Mouse (Mus musculus) adrenal gland, postnatal 14 days (tissue): ENCODE data around the gene Slc46a3. TPM values are rescaled to one million over a fixed set of nuclear protein-coding genes. Genes with fewer than 3 reads are reported as not detected.
"Not testable (repeated sequence)": the region's sequence is repeated elsewhere in the genome, so short reads cannot be mapped to it uniquely, and the experiment has no call there.

Source experiments
- DNase-seq: peaks from one replicate; pipeline ENCODE4 v3.0.0; 2021; ENCODE audit warnings: mixed read lengths
- long read RNA-seq, 2 experiments: library from polyadenylated mRNA; stranded (forward); transcript quantifications; one replicate each; pipeline ENCODE4 v2.0.0; 2021
- total RNA-seq: library from RNA; stranded (reverse); gene quantifications from 2 replicates; pipeline ENCODE4 v1.2.3, GENCODE M21; 2021

Gene Slc46a3
- total RNA-seq: 10.0 and 11.2 TPM in 2 replicates
- long read RNA-seq, experiment 1, transcript Slc46a3-201 (6 exons, 2,434 nt): major isoform, 9 of 15 reads
- long read RNA-seq, experiment 1, partial matches to known transcripts: 0 of 15 reads
- long read RNA-seq, experiment 1, other reads (novel, unspliced or antisense): 4 of 15 reads
- long read RNA-seq, experiment 2, transcript Slc46a3-201 (6 exons, 2,434 nt): major isoform, 6 of 12 reads
- long read RNA-seq, experiment 2, partial matches to known transcripts: 2 of 12 reads
- long read RNA-seq, experiment 2, other reads (novel, unspliced or antisense): 1 of 12 reads

DNA sequence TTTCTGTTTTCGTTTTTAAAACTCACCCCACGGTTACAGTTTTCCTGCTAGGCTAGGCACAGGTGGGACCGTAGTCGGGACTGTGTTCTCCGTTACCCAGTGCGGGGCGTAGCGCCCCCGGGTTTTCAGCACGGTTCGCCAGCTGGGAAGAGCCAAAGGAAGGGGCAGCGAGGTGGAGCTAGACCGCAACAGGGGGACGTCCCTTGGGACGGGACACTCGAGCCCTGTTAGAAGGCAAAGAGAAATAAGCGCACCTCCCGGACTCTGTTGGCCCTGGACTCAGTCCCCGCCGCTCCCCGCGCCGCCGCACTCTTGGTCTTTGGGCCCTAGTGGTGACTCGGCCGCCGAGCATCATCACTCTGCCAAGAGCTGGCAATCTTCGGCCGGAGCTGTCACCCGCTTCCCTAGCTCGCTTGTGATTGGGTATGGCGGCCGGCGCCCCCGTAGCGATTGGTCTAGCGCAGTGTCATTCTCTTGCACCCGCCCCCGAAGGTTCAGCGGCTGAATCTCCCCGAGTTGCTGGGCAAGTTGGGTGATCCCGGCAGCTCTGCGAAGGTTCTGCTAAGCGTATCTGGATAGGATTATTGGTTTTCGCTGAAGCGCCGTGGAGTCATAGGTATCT, at the start of gene Slc46a3:
Gene Slc46a3 (minus strand): TSS at position 361 of the 622 bp plus-strand sequence.
- peak; percentile 97 for DNase-seq

DNA sequence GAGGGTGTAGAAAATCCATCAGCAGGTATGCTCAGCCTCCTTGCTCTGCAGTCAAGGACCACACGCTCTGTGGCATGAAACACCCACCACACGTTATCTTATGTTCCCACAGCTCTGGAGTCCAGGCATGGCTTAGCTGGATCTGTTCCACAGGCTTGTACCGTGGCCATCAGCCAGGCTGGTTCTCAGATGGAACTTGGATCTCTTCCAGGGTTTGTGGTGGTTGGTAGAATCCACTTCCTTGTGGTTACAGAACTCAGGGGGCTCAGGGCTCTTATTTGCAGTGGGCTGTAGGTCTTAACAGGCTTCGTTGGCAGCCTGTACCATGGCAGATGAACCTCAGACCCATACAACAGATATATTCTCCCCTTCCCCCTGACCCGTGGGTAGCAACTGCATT, 44.6 kb upstream of the Slc46a3 start:
- no peak for DNase-seq

DNA sequence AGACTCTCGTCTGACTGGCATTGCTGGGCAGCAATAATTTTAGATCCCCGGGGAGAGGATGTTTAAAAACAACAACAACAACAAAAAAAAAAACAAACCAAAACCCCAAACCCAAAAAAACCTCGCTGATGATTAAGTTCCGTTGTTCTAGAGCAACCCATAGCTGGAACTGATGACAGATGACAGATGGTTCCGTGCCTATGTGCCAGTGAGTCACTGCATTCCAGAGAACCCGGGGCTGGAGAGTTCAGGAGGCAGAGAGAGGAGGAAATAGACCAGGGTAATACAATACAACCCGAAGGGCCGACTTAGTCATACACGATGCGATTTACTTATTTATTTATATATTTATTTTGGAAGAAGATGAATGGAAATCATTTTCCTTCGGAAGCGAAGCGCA, 40.5 kb upstream of the Slc46a3 start:
- DNase-seq: no peak

DNA sequence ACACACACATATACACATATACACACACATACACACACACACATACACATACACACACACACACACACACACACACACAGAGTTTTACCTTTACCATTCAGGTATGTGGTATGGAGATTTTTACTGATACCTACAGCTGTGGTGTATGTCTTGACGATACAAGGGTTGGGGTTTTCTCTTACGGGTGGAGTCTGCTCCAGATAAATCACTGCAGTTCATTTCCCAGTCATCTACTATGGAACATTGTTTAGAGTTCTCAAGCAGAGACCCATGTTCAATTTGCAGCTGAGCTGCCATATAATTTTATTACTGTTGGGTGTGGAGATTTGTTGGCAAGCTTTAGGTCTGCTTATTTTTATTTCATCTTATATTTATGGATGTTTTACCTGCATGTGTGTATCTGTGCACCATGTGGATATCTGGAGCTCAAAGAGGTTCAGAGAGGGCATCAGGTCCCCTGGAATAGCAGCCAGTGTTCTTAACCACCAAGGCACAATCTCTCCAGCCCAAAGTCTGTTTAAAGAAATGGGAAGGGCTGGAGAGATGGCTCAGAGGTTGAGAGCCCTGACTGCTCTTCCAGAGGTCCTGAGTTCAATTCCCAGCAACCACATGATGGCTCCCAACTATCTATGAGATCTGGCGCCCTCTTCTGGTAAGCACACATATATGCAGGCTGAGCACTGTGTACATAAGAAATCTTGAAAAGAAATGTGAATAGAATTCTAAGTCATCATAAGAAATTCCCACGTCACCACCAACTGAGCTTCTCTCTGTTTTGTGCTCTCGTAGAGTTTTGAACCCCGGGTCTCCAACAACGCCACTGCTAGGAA, 34.3 kb upstream of the Slc46a3 start:
- no peak for DNase-seq

DNA sequence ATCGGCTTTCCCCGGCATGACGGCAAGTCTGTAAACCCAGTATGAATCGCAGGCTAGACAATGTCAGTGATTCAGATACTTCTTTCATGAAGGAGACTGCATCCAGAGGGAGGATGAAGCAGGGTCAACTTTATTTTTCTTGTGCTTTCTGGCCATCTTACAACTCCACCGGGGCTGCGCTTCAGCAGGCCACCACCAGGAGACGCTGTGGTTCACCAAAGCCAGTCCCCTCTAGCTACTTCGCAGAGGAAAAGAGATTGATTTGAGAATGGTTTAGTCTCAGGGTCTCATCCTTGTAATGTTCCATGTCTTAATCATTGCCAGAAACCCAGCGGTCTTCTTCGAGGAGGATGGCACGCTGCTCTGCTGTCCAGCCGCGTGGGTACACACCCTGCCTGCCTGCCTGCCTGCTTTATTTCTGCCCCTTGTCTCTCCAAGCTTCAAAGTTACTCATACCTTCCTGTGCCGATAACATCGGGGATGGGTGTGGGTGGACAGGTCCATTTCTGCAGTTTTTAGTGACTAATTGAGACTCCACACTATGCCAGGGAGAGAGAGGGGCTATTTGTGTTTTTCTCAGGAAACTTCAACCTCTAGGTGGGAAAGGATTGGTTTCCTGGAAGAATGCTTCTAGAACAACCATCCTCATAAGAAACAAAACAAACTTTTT, 31.5 kb upstream of the Slc46a3 start:
- DNase-seq: peak; percentile 48

DNA sequence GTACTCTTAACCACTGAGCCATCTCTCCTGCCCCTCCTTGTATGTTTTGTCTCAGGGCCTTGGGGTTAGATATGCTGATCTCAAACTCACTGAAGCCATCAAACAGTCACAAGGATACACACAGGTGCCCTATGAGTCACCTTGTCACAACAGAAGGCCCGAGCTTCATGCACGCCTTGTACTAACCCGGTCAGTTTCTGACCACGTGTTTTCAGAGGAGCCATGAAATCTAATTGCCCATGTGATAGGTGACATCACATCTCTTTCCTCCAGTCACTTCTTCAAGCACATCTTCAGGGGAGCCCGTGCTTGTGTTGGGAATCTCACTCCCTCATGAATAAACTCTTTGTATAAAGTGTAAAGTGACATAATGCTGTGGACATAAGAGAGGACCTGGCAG, 30.0 kb upstream of the Slc46a3 start:
- no peak for DNase-seq

DNA sequence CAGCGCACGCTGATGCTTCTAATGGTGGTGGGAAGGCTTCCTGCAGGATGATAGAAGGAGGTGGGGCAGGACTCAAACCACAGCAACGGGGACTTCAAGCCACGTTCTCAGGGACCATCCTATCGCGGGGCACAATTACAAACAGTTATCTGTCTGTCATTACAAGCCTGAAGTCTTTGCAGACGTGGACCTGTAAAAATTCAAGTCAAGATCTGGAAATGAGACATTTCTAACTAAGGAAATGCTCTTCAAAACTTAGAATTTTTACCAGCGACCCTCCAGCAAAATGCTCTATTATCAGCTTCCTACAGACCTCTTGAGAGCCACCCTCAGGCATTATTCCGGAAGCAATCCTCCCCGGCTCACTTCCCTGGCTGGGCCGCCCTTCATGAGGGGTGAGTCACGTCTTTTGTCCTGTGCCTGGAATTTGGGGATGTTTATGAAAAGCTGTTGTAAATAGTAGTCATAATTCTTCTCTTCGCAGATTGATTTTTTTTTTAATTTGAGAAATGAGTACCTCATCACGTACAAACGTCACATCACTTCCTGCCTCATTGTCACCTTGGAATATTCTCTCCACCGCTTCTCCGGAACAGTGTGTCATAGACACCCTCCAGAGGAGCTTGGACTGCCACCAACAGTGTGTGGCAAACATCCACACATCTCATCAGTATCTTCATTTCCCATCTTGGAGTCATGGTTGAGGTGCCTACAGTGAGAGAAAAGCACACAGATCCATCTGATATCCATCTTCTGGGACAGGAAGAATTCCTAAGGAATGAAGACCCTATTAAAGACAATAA, 23.6 kb upstream of the Slc46a3 start:
- peak; percentile 59 for DNase-seq

DNA sequence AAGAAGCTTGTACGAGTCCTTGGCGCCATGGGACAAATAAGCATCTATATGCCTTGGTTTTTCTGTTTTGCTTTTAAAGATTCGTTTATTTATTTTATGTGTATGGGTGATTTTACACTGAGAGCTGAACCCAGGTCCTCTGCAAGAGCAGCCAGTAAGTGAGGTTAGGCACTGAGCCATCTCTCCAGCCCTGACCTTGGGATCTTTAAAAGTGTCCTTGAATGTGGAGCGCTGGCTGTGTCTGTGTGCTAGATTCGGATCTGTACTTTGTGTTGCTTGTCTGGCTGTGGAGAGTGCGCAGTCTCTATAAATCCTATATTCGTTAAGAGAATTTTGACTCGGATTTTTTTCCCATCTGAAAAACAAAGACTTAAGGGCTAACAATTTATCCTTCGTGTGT, 21.6 kb upstream of the Slc46a3 start:
- peak; percentile 44 for DNase-seq

DNA sequence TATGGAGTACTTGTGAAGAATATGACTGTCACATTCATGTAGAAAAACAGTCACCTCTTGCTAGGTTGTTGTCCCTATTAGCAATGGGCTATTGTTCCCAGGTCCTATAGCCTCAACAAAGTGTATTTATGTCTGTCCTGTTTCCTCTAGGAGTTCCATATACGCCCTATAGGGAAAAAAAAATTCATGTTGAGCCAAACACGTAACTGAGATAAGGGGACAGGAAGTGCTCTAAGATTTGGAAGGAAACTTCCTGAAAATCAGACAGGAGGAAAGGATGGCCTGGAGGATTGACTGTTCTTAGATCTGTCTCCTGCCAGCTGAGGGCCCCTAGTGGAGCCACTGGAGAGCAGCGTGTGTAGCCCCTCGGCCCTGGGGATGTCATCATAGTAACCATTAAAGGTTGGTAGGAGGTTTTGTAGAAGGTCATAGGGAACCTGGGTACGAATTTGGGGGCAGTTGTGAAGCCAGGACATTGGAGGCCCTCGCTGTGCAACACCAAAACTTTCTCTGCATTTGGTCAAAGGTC, 20.5 kb upstream of the Slc46a3 start:
- no peak for DNase-seq

DNA sequence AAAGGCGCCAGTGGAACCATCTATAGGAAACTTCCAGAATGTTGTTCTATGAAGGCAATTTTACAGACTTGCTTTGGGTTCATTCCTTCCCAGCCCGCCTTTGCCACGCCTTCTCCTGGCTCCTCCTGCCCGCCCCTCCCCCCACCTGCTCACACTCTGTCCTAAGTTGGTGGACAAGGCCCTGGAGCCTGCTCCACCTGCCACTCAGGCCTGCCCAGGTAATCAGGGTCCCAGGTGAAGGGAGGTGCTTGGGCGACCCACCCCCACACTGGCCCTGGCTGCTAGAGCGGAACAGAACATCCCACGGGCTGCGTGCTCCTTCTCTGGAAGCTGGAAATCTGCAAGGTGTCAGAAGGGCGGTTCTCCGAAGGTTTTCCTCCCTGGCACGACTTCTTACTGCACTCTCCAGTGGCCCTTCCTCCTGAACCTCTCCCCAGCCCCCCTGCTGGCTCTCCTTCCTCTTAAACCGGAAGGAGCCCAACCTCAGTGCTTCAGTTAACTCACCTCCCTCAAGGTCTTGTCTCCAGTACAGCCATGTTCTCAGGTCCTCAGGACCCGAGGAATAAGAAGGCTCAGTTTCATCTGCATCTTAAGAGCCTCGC, 18.7 kb upstream of the Slc46a3 start:
- DNase-seq: no peak

DNA sequence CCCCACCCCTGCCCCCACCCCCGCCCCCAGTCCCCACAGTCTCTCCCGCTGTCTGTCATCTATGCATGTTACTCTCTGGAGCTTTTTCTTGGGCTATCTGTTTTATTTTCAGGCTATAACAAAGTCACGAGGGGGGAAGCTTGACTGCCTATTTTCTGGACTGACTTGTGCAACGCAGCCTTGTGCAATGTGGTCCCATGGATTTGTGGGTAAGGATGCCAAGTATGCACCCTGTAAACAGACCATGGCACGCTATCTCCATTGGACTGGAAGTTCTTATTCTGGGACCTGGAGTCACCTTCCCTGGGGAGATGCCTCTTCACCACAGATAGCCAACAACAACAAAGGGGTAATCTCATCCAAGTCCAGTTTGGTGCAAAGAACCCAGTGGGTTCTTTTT, 17.1 kb upstream of the Slc46a3 start:
- peak; percentile 37 for DNase-seq

DNA sequence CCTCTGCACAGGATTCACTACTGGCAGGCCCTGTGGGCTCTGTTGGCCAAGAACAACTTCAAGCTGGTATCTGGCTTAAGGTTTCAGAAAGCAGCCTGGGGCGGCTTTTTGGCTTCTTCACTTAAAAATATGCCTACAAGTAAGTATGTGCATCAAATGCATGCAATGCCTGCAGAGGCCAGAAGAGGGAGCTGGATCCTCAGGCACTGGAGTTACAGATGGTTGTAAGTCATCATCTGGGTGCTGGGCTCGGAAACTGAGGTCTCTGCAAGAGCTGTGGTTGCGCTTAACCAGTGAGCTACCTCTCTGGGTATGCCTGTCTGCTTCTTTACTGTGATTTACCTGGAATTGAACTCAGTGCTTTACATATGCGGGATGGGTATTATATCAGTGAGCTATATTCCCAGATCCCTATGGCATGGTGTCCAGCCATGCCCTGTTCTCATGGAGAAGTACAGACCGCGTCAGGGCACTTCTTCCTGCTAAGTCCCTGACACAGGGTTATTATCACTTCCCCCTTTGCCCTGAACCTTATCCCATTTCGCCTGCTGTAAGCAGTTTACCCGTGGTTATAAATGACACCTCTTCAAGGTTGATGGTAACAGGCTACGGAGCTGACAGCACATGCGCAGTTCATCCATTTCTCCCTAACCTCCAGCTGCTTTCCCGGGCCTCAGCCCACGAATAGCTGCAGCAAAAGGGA, 16.3 kb upstream of the Slc46a3 start:
- DNase-seq: no peak

DNA sequence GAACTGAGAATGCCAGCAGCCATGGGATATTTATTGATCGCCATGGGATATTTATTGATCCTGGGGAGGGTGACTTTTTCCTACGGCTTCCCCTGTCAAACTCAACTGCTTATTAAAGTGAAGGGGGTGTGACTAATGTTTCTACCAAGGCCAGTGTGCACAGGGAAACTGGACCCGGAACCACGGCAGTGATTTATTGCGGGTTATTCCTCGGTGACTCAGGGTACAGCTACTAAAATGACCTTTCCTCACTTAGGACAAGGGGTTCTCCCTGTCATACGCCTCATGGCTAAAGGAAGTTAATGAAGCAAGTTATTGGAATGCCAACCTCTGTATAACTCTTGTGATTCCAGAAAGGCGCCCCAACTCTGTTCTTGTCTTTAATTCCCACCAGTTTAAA, 13.2 kb upstream of the Slc46a3 start:
- DNase-seq: peak; percentile 73

DNA sequence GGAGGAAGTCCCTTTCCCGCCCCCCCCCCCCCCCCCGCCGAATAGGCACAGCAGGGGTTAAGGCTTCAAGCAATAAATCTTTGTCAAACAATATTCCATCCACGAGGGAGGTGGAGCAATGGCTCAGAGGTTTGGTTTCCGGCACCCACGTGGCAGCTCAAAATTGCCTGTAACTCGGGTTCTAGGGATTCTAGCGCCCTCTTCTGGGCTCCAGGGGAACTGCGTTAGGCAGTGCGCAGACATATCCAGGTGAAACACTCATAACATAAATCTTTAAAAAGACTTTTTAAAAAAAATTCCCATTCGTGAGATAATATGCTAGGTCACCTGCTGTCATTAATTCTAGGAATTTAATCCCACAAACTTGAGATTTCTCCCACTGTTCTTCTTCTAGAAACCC, 12.5 kb upstream of the Slc46a3 start:
- no peak for DNase-seq

DNA sequence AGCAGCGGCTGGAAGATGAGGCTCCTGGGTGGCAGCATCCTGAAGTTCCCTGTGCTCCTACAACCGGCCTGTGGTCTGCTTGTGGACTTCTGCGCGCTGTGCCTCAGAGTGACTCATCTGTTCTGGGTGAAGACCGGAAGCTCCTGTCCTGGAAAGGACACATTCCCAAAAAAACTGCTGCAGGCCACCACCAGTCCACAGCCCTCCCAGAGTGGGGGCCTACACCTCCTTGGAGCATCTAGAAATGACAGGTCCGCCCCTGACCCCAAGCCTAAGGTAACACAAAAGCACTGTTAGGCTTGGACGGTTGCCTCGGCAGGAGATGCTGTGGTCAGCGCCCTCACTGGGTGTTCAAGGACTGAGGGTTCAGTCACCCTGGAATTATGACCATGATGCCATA, 8.6 kb upstream of the Slc46a3 start:
- peak; percentile 24 for DNase-seq

DNA sequence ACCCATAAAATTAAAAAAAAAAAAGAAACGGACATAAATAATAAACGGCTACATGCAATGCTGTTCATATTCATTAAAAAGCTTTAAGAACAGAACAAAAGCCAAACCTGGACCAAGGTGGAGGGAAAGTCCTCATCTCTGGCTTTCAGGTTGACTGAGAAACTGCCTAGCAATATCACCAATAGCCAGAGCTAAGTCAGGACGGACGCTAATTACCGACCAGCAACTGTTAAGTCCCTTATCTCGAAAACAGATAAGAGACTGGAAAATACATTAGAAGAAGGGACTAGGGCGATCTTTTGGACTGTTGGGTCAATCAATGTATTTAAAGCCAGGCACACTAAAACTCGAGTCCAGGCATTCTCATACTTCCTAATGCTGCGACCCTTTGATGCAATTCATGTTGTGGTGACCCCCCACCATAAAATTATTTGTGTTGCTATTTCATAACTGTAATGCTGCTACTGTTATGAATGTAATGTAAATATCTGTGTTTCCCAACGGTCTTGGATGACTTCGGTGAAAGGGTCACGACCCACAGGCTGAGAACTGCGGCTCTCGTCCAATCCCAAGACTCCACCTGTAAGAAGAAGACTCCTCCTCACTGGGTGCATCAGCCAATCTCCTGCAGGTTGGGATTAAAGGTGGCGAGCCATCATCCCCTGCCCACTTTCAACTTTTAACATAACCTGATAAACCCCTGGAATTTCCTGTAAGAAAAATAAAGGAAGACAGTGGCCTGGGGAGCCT, 7.6 kb upstream of the Slc46a3 start:
- DNase-seq: no peak

DNA sequence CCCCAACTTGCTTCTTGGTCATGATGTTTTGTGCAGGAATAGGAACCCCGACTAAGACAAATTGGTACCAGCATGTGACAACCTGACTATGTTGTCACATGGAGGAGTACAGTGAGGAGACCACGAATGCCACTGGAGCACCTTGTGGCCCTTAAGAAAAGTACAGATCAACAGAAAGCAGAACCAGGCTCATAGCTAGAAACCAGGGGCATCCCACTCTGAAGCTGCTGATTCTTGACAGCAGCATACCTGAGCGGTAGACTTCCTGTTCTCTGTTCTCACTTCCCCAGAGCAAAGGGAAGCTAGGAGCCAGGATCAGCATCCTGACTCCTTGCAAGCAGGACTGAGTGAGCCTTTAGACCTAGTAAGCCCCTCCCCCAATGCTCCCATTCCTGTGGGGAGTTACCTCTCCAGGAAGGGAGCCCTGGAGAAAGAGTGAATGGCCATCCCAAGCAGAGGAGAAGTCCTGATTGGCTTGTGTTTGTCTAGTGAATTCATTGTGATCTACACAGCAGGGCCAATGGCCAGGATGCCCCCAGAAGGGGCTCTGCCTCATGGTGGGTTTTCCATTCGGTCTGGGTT, 4.4 kb upstream of the Slc46a3 start:
- no peak for DNase-seq

DNA sequence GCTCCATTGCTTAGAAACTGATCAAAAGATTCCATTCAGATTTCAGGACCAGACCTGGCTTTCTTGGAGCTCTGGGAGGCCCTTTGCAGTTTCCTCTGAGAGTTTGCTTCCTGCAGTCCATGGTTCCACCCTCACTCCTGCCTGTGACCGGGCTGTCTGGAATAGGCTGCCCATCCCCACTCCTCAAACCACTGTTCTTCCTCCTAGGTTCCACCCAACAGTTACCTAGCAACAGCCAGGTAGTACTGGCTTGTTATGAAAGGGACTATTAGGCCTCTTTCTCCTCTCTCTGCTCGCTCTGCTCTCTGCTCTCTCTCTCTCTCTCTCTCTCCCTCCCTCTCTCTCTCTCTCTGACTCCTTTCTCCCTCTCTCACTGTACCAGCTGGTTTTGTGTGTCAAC, 3.6 kb upstream of the Slc46a3 start:
- DNase-seq: no peak

DNA sequence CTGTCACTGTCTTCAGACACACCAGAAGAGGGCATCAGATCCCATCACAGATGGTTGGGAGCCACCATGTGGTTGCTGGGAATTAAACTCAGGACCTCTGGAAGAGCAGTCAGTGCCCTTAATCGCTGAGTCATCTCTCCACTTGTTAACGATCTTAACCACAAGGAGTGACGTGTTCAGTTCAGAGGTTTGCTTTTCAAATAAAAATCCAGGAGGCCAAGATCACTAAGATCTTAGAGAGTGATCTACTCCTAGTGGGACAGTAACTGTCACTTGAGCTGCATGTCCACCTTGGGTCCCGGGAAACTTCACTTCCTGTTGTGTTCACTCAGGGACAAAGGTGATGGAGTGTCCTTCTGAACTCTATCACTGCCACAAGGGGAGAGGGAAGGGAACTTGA, 1.9 kb upstream of the Slc46a3 start:
- DNase-seq: not testable (repeated sequence)
